Mouse (Mus musculus) neural tube, embryonic 14.5 days (tissue): ENCODE results near the gene Trim46. TPM values are rescaled to one million over a fixed set of nuclear protein-coding genes. Genes with fewer than 3 reads are reported as not detected.

Experiments
- ATAC-seq: fragments of 200-750 bp; cut with Nextera tagmentation; 2 replicates; pipeline ENCODE4 v1.8.0; 2017; ENCODE audit warnings: low read depth, mild to moderate bottlenecking, moderate TSS enrichment, moderate library complexity
- H3K27ac ChIP-seq: fragments of 300-500 bp; sonication (generic); 2 replicates; pipeline ENCODE4 v1.5.1; 2014; ENCODE audit warnings: low read depth, mild to moderate bottlenecking, control low read depth, low read length, moderate library complexity, mixed read lengths
- H3K27me3 ChIP-seq: fragments of 300-500 bp; sonication (generic); 2 replicates; pipeline ENCODE4 v1.6.1; 2014; ENCODE audit warnings: low read length; ENCODE audit not compliant: control insufficient read depth, insufficient read depth
- H3K36me3 ChIP-seq: fragments of 300-500 bp; sonication (generic); 2 replicates; pipeline ENCODE4 v1.6.1; 2014; ENCODE audit warnings: low read length, mixed read lengths; ENCODE audit not compliant: control insufficient read depth, insufficient read depth
- H3K4me1 ChIP-seq: fragments of 300-500 bp; sonication (generic); 2 replicates; pipeline ENCODE4 v1.6.1; 2014; ENCODE audit warnings: low read length; ENCODE audit not compliant: control insufficient read depth, insufficient read depth
- H3K4me2 ChIP-seq: fragments of 300-500 bp; sonication (generic); 2 replicates; pipeline ENCODE4 v1.6.1; 2014; ENCODE audit warnings: mild to moderate bottlenecking, low read depth, low read length, control low read depth
- H3K4me3 ChIP-seq: fragments of 300-500 bp; sonication (generic); 2 replicates; pipeline ENCODE4 v1.5.1; 2014; ENCODE audit warnings: low read depth, low read length, control low read depth, mixed read lengths
- H3K9ac ChIP-seq: fragments of 300-500 bp; sonication (generic); replicated peaks from 2 replicates; pipeline ENCODE4 v1.6.1; 2014; ENCODE audit warnings: low read depth, mild to moderate bottlenecking, control low read depth, low read length, mixed read lengths
- H3K9me3 ChIP-seq: fragments of 300-500 bp; sonication (generic); 2 replicates; pipeline ENCODE4 v1.6.1; 2016; ENCODE audit warnings: low read length; ENCODE audit not compliant: control insufficient read depth
- WGBS: fragments of 180-500 bp; shearing (Covaris S2); extraction: QIAGEN DNeasy Blood & Tissue Kit; methylation state at CpG from one replicate; pipeline ENCODE4 v1.1.7; 2014; 5-methylcytosine and 5-hydroxymethylcytosine counted together
- microRNA counts: library from miRNA; unstranded; fragments of <30 nt; microRNA quantifications from one replicate; lab custom pipeline; 2016
- microRNA-seq: library from miRNA; unstranded; fragments of <30 nt; microRNA quantifications from one replicate; pipeline ENCODE4, GENCODE M21; 2016
- polyA plus RNA-seq: library from polyadenylated mRNA; unstranded; fragments of >200 nt; fragmentation: Nextera tagmentation; extraction: Ambion mirVana; gene quantifications from 2 replicates; pipeline ENCODE4 v1.2.1, GENCODE M21; 2014

The Trim46 gene
- polyA plus RNA-seq, 1 experiment from 2014 or later: 70.7 TPM

DNA sequence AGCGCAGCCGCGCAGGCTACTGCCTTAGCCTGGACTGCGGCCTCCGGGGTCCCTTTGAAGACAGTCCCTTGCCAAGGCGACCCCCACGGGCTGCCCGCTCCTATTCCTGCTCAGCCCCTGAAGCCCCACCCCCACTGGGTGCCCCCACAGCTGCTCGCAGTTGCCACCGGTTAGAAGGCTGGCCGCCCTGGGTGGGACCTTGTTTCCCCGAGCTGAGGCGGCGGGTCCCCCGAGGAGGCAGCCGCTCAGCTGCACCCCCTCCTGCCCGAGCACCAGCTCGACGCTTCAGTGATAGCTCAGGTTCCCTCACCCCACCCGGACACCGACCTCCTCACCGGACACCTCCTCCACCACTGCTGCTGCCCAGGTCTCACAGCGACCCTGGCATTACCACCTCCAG is 58.9 kb downstream of the Trim46 start:
- WGBS: 40% methylated on average over 23 of the region's 23 CpGs
- Histone ChIP-seq H3K27ac (no peak overlapping the region), H3K4me1 (peaks cover 21% of the 10 kb centered on the region), H3K4me2 (no peak overlapping the region), H3K4me3 (no peak overlapping the region), H3K9ac (no peak overlapping the region), H3K27me3 (no peaks in the 10 kb centered on the region), H3K9me3 (no peaks in the 10 kb centered on the region), H3K36me3 (0 out of 2 replicates have a peak, but pooled peaks cover 20% of the 10 kb centered on the region)
- ATAC-seq: no peak

MicroRNAs within 50 kb of the gene (microRNA counts, 519-probe panel; counts per million panel counts)
- 4,429 counts per million, percentile 55 among the panel's probes with 10 or more counts for microRNA mmu-miR-92b (lab: Ali Mortazavi, UCI)

Small RNAs within 50 kb of the gene (microRNA-seq; reads per million reads assigned to microRNA genes)
- 2,609 reads per million, percentile 85 among the genes with 10 or more reads in this experiment for gene Mir92b

Other genes with a start within 250 kb of the Trim46 start
- gene Rusc1, start 153.0 kb downstream of the Trim46 start, polyA plus RNA-seq: 96.7 and 104 TPM in 2 replicates
- not detected in 2 replicates for gene Gm43738, start 145.2 kb downstream of the Trim46 start, polyA plus RNA-seq
- gene Fdps, start 144.3 kb downstream of the Trim46 start, polyA plus RNA-seq: 378 and 453 TPM in 2 replicates
- 0.66 TPM in 1 of 2 replicates, not detected in the other for gene Pklr, start 110.2 kb downstream of the Trim46 start, polyA plus RNA-seq
- gene Hcn3, start 86.1 kb downstream of the Trim46 start, polyA plus RNA-seq: 25.4 and 28.7 TPM in 2 replicates
- 17.5 and 19.6 TPM in 2 replicates for gene Clk2, start 81.5 kb downstream of the Trim46 start, polyA plus RNA-seq
- 126 and 153 TPM in 2 replicates for gene Scamp3, start 68.8 kb downstream of the Trim46 start, polyA plus RNA-seq
- 38.5 and 41.7 TPM in 2 replicates for gene Fam189b, start 63.2 kb downstream of the Trim46 start, polyA plus RNA-seq
- 41.5 and 49.7 TPM in 2 replicates for gene Gba, start 43.4 kb downstream of the Trim46 start, polyA plus RNA-seq
- 34.7 and 36.6 TPM in 2 replicates for gene Thbs3, start 31.1 kb downstream of the Trim46 start, polyA plus RNA-seq
- gene Mtx1, start 19.2 kb downstream of the Trim46 start, polyA plus RNA-seq: 147 and 151 TPM in 2 replicates
- 0.90 and 1.4 TPM in 2 replicates for gene Muc1, start 17.3 kb downstream of the Trim46 start, polyA plus RNA-seq
- 206 and 240 TPM in 2 replicates for gene Krtcap2, start 343 bp downstream of the Trim46 start, polyA plus RNA-seq
- gene Dpm3, start 13.0 kb upstream of the Trim46 start, polyA plus RNA-seq: 69.6 and 84.4 TPM in 2 replicates
- gene Slc50a1, start 24.3 kb upstream of the Trim46 start, polyA plus RNA-seq: 36.7 and 39.8 TPM in 2 replicates
- 6.8 and 10.5 TPM in 2 replicates for gene Efna1, start 34.8 kb upstream of the Trim46 start, polyA plus RNA-seq
- gene Efna3, start 76.7 kb upstream of the Trim46 start, polyA plus RNA-seq: 85.7 and 96.9 TPM in 2 replicates
- 4.3 and 6.1 TPM in 2 replicates for gene Efna4, start 91.7 kb upstream of the Trim46 start, polyA plus RNA-seq
- gene Adam15, start 103.7 kb upstream of the Trim46 start, polyA plus RNA-seq: 37.6 and 48.3 TPM in 2 replicates
- 0.19 and 0.25 TPM in 2 replicates for gene Dcst2, start 115.7 kb upstream of the Trim46 start, polyA plus RNA-seq
- gene Dcst1, start 118.9 kb upstream of the Trim46 start, polyA plus RNA-seq: 1.1 and 1.4 TPM in 2 replicates
- gene Zbtb7b, start 148.5 kb upstream of the Trim46 start, polyA plus RNA-seq: 0.40 and 0.78 TPM in 2 replicates
- gene Lenep, start 156.5 kb upstream of the Trim46 start, polyA plus RNA-seq: 0.88 and 1.9 TPM in 2 replicates
- gene Flad1, start 165.6 kb upstream of the Trim46 start, polyA plus RNA-seq: 29.5 and 30.8 TPM in 2 replicates
- 72.0 and 85.4 TPM in 2 replicates for gene Cks1b, start 172.1 kb upstream of the Trim46 start, polyA plus RNA-seq
- 4.1 and 18.9 TPM in 2 replicates for gene Shc1, start 172.1 kb upstream of the Trim46 start, polyA plus RNA-seq
- 39.8 and 50.3 TPM in 2 replicates for gene Pygo2, start 183.9 kb upstream of the Trim46 start, polyA plus RNA-seq
- 8.2 and 9.6 TPM in 2 replicates for gene Pbxip1, start 190.4 kb upstream of the Trim46 start, polyA plus RNA-seq
- gene Pmvk, start 208.2 kb upstream of the Trim46 start, polyA plus RNA-seq: 115 and 137 TPM in 2 replicates